Mouse (Mus musculus) olfactory bulb, adult 2 months (tissue): ENCODE measurements around the gene Vmn2r10. TPM values are rescaled to one million over a fixed set of nuclear protein-coding genes. Genes with fewer than 3 reads are reported as not detected.
"Not testable (repeated sequence)": the region's sequence is repeated elsewhere in the genome, so short reads cannot be mapped to it uniquely, and the experiment has no call there.

Experiments used
- H3K27ac ChIP-seq: fragments of 200-500 bp; 2 replicates; pipeline ENCODE4 v1.5.1; 2012; ENCODE audit warnings: low read depth, low read length; ENCODE audit not compliant: insufficient read depth
- H3K4me1 ChIP-seq: fragments of 200-500 bp; 2 replicates; pipeline ENCODE4 v1.6.1; 2012; ENCODE audit warnings: low read length; ENCODE audit not compliant: control insufficient read depth, insufficient read depth
- H3K4me3 ChIP-seq: fragments of 200-500 bp; 2 replicates; pipeline ENCODE4 v1.5.1; 2012; ENCODE audit warnings: mild to moderate bottlenecking, low read depth, low read length, moderate library complexity; ENCODE audit not compliant: insufficient read depth
- CTCF ChIP-seq: fragments of 200-500 bp; IDR thresholded peaks from 2 replicates; pipeline ENCODE4 v1.5.1; 2012; ENCODE audit warnings: low read depth, mild to moderate bottlenecking, low read length, moderate library complexity; ENCODE audit not compliant: insufficient read depth
- POLR2A ChIP-seq: fragments of 200-500 bp; IDR thresholded peaks from 2 replicates; pipeline ENCODE4 v1.6.1; 2012; ENCODE audit warnings: mild to moderate bottlenecking, low read depth, low read length, moderate library complexity; ENCODE audit not compliant: insufficient read depth
- WGBS: fragments of 180-500 bp; shearing (Covaris S2); methylation state at CpG from one replicate; pipeline ENCODE4 v1.1.7; 2018; 5-methylcytosine and 5-hydroxymethylcytosine counted together
- polyA plus RNA-seq: library from polyadenylated mRNA; stranded (reverse); fragments of >200 nt; gene quantifications from 2 replicates; pipeline ENCODE4 v1.2.4, GENCODE M21; 2012; ENCODE audit warnings: low replicate concordance; ENCODE audit not compliant: missing spikeins, insufficient read depth, insufficient read length

Gene Vmn2r10
- polyA plus RNA-seq = not detected in 2 replicates

- not testable (repeated sequence) for H3K4me3 ChIP-seq, H3K4me1 ChIP-seq
Observed at GRCm38 (mm10) chr5:109006427-109006826, at the start of gene Vmn2r10. Gene Vmn2r10 (minus strand): TSS chr5:109006527.

GRCm38 (mm10) chr5:109055286-109055685 lies 49.0 kb upstream of the Vmn2r10 start:
- TF ChIP-seq CTCF (no peak), POLR2A (no peak)
- Histone ChIP-seq H3K4me1 (no peaks in the 10 kb centered on the region), H3K27ac (no peak overlapping the region), H3K4me3 (no peak overlapping the region)
- WGBS = 69% methylated on average over 1 of the region's 1 CpGs

More at GRCm38 (mm10) chr5:109006427-109006826, at the start of gene Vmn2r10:
- H3K27ac ChIP-seq = not testable (repeated sequence)

- Histone ChIP-seq H3K4me1 (no peaks in the 10 kb centered on the region), H3K27ac (no peak overlapping the region), H3K4me3 (no peak overlapping the region)
- TF ChIP-seq POLR2A (no peak), CTCF (no peak)
Observed at GRCm38 (mm10) chr5:109032591-109032990, 26.3 kb upstream of the Vmn2r10 start.

GRCm38 (mm10) chr5:108988924-108989323 lies 17.4 kb downstream of the Vmn2r10 start:
- no peak overlapping the region for H3K4me3 ChIP-seq
- H3K27ac ChIP-seq = no peak overlapping the region
- WGBS = 80% methylated on average over 3 of the region's 3 CpGs
- TF ChIP-seq POLR2A (no peak), CTCF (no peak)
- H3K4me1 ChIP-seq = no peaks in the 10 kb centered on the region

Other genes with a start within 250 kb of the Vmn2r10 start
- not detected in 2 replicates for gene Rnf212, start 231.5 kb downstream of the Vmn2r10 start, polyA plus RNA-seq
- not detected in 2 replicates for gene Tmed11, start 211.2 kb downstream of the Vmn2r10 start, polyA plus RNA-seq
- gene Vmn2r8, start 197.7 kb downstream of the Vmn2r10 start, polyA plus RNA-seq = not detected in 2 replicates
- not detected in 2 replicates for gene Vmn2r9, start 153.9 kb downstream of the Vmn2r10 start, polyA plus RNA-seq
- not detected in 2 replicates for gene Vmn2r11, start 53.0 kb upstream of the Vmn2r10 start, polyA plus RNA-seq
- gene Vmn2r12, start 91.4 kb upstream of the Vmn2r10 start, polyA plus RNA-seq = not detected in 2 replicates
- gene Vmn2r13, start 185.7 kb upstream of the Vmn2r10 start, polyA plus RNA-seq = not detected in 2 replicates
- not detected in 2 replicates for gene Vmn2r14, start 218.2 kb upstream of the Vmn2r10 start, polyA plus RNA-seq